Mouse (Mus musculus): ENCODE measurements around the gene Gltpd2.
A peak's percentile ranks its signal among the peaks of the same experiment; 100 is the strongest.
"Not testable (repeated sequence)": the region's sequence is repeated elsewhere in the genome, so short reads cannot be mapped to it uniquely, and the experiment has no call there.

The Gltpd2 gene

DNA sequence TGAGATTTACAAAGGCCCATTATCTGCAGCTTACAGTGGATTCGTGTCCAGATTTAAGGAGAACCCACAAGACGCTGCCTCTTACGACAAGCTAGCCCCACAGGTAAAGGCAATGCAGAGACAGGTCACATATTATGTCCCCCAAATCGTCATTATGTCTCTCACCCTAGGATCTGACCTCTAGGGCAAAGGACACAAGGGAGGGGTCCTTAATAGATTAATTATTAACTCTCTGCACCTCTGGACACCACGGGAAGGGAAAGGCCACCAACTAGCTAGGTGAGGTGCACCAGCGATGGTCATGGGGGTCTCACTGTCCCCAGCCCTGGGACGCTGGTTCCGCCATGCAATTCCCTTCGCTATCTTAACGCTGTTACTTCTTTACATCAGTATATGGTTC, at the start of gene Gltpd2:
Gltpd2 (plus strand) TSS at position 274 of the 400 bp plus-strand sequence.
- DNase-seq: no peak

DNA sequence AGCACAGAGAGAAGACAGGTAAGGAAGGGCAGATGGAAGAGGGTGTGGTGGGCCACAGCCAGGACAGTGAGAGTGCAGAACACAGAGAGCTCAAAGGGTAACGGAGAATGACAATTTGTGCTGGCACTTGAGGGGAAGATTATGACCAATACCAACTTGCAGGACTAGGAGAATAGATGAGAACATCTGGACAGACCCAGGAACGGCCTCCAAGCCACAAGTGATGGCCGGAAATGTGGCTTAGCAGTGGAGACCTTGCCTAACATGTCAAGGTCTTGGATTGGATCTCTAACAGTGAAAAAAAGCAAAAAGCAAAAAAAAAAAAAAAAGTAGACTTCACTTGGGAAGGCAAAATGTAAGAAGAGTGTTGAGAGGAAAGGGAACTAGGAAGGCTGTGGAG, 49.2 kb upstream of the Gltpd2 start:
- DNase-seq: no peak

- no peak for DNase-seq
These were observed 46.3 kb upstream of the Gltpd2 start for GRCm38 (mm10) chr11:70472716-70473115.

- not testable (repeated sequence) for DNase-seq
These were observed 45.7 kb upstream of the Gltpd2 start for GRCm38 (mm10) chr11:70473291-70473690.

DNA sequence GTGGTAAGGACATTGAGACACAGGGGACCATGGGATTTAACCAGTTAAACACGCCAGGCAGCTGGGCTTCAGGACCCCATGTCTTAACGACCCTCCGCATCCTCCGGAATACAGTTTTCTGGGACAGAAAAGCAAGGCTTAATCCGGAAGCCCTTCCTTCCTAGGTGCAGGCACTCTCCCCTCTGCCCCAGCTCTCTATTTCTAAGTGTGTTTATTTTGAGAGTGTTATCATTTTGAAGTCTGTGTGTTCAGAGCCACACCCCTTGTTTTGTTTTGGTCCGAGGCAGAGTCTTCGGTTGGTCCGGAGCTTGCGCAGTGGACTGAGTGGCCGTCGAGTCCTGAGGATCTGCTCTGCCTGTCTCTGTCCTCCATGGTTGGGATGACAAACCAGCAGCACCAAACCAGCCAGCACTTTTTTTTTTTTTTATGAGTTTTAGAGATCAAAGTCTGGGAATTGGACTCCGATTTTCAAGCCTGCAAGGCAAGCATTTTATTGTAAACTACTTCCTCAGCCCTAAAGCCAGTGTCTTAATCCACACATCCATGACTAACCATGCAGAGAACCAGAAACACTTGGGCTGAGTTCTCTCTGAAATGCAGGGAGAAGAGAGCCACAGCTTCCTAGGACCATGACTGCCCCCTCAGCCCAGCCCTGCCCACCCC, 44.0 kb upstream of the Gltpd2 start:
- DNase-seq: no peak

- DNase-seq: no peak
These were observed 33.5 kb upstream of the Gltpd2 start for GRCm38 (mm10) chr11:70485498-70485897.

- no peak for DNase-seq
These were observed 31.2 kb upstream of the Gltpd2 start for GRCm38 (mm10) chr11:70487816-70488215.

- peak; percentile 53 for DNase-seq
These were observed 29.9 kb upstream of the Gltpd2 start for GRCm38 (mm10) chr11:70489138-70489537.

DNA sequence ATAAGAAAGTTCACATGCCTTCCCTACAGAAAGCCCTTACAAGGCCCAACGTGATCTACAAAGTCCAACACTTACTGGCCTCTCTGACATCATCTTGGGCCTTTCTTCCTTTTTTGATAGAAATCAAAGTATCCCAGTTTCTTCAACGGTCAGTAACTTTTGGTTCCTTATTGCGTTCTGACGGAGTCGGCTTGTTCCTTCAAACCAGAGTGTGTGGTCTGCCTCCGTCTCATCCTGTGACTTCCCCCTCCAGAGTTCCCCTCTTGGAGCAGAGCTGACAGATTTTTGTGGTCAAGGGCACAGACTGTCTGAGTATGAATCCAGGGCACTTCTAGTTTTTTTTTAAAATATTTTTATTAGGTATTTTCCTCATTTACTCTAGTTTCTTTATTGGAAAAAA, 29.3 kb upstream of the Gltpd2 start:
- DNase-seq: peak; percentile 74

- DNase-seq: no peak
These were observed 19.2 kb upstream of the Gltpd2 start for GRCm38 (mm10) chr11:70499566-70500475.

- no peak for DNase-seq
These were observed 18.6 kb upstream of the Gltpd2 start for GRCm38 (mm10) chr11:70500476-70500812.

GRCm38 (mm10) chr11:70502018-70502417, 17.0 kb upstream of the Gltpd2 start:
- no peak for DNase-seq

DNA sequence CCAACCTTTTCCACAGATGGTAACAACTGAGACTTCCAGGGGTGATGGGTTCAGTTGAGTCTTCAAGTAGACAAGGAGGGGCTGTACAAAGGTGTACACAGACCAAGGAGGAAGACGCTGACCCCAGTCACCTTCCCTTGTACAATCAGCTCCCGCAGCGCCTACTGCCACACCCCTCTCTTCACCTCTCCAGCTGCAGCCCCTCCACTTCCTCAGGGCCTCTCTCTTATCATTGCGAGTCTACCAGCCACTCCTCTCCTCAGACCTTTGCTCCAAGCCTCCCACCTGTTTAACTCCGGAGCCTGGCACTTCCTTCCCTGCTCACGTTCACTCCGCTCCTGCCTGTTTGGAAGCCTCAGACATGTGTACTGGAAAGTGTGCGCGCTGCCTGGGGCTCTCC, 14.0 kb upstream of the Gltpd2 start, which contains the start of gene Tm4sf5:
Tm4sf5 (plus strand) TSS at position 275 of the 400 bp plus-strand sequence.
- no peak for DNase-seq

DNA sequence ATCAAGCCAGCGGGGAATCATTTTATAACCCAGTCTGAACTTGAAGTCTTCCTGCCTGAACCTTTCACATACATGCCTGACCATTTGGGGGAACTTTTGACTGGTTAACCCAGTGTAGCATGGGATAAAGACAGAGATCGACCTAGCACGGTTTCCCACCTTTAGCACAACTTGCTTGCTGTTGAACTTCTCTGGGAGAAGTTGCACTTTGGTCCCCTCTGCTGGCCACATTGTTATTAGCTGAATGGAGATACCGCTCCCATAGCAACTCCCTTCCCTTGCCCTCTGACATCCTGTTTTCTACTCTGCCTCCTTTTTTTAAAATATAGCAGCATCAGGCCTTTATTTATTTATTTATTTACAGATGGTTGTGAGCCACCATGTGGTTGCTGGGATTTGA, 12.6 kb upstream of the Gltpd2 start:
- DNase-seq: no peak

DNA sequence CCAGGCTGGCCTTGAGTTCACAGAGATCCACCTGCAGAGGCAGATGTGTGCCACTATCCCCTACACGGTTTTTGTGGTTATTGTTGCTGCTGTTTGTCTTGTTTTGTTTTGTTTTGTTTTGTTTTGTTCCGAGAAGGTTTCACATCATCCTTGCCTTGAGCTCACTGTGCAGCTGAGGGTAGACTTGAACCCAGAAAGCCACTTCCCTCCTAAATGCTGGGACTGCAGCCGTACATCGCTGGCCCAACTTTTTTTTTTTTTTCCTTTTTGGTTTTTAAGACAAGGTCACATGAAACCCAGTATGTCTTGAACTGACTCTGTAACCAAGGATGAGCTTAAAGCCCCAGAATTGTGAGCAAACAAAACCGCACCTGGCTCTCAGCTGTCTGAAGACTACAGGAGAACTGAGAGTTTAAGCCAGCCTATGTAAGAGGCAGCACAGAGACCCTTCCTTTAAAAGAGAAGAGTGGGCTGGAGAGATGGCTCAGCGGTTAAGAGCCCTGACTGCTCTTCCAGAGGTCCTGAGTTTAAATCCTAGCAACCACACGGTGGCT, 12.0 kb upstream of the Gltpd2 start:
- DNase-seq: no peak

DNA sequence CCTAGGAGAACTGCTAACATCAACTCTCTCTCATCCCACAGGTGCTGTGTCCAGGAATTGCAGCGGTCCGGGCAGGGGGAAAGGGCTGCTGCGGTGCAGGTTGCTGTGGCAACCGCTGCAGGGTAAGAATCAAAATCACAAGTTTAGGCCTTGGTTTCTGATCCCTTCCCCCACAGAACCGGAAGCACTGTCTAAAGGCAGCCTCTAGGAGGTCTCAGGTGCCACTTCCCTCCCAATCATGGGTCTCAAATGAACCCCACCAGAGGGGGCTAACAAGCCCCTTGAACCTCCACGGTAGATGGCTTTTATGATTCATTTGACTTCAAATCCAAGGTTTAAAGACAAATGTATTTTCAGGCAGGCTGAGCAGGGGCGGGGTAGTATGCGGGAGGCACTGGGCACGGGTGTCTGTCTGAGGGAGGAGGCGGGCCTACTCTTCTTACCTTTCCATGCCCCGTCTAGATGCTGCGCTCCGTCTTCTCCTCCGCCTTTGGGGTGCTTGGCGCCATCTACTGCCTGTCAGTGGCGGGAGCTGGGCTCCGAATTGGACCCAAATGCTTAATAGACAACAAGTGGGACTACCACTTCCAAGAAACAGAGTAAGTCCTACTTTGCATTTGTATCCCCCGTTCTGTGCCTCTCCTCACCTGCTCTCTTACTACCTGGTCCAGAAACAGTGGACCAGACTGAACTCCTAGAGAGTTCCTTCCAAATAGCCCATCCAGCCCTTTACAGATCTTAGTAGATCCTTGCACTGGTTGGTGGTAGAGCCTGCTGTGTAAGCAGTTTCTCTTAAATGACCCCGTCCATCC, 9.0 kb upstream of the Gltpd2 start:
- no peak for DNase-seq

DNA sequence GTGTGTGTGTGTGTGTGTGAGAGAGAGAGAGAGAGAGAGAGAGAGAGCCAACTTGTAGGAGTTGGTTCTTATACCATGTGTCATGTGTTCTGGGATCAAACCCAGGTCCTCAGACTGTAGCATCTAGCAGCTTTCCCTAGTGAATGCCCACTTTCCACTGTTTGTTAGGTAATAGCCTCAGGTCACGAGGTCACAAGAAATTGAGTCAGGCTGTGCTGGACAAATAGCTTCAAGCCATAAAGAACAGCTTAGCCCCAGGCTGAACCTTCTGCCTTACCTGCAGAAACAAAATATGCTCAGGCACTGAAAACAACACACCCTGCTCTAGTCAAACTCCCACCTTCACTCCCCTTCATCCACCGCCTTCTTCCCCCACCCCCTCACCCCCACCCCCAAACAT, 7.8 kb upstream of the Gltpd2 start:
- no peak for DNase-seq

- no peak for DNase-seq
These were observed 7.2 kb upstream of the Gltpd2 start for GRCm38 (mm10) chr11:70511825-70512224.

DNA sequence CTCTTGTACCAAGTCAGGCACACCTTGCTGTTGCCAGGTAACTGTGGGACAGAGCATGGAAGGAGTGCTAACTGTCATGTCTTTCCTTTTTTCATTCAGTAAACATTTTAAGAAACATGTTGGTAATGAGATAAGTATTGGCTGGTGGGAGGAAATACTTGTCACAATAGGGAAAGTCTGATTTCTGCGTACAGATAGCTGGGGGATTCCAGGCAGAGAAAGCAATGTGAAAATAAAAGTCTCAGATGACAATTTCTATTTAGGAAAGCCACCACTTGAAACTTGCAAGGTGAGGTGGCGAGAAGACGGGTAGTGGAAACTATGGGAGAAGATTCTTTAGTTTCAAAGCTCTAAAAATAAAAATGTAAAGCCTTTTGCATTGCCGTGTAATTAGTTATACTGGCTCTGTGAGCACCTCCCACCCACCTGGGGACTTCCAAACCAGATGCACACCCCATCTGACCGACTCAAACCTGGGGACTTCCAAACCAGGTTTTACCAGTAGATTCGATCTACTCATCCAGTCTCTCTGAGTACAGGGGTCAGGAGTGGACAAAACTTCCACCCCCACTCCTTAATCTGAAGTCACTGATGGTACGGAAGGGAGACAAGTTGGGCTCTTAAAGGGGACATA, 6.2 kb upstream of the Gltpd2 start:
- no peak for DNase-seq

GRCm38 (mm10) chr11:70513520-70513919, 5.5 kb upstream of the Gltpd2 start:
- DNase-seq: no peak

- no peak for DNase-seq
These were observed 4.7 kb upstream of the Gltpd2 start, which contains the start of gene Vmo1 for GRCm38 (mm10) chr11:70514288-70514687. Vmo1 (minus strand) TSS chr11:70514616.

DNA sequence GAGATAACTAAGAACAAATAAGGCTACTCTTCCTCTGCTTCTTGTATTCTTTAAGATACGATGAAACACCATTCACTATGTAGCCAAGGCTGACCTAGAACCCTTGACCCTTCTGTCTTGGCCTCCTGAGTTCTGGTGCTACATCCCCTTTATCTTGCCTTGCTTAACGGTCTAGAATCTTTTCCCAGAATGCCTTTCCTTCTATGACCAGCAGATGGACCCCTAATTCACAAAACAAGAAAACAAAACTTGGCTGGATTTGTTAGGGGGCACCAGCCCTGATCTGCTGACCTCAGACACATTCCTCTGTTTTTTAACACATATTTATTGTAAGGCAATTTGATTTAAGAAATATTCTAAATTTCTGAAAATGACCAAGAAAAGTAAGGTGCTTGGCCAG, 2.6 kb upstream of the Gltpd2 start:
- no peak for DNase-seq

GRCm38 (mm10) chr11:70518436-70518835, 560 bp upstream of the Gltpd2 start:
- no peak for DNase-seq

Data from layer of hippocampus, adult 9-11 months (tissue).